Mouse (Mus musculus) thymus, adult 18-20 months (tissue): ENCODE measurements around the gene Grap.
"Not testable (repeated sequence)": the region's sequence is repeated elsewhere in the genome, so short reads cannot be mapped to it uniquely, and the experiment has no call there.

Experiments used
- DNase-seq, 2 experiments: peaks; one replicate each; pipeline ENCODE4 v3.0.0; 2022; ENCODE audit warnings: mixed read lengths in 2 of 2

The Grap gene

DNA sequence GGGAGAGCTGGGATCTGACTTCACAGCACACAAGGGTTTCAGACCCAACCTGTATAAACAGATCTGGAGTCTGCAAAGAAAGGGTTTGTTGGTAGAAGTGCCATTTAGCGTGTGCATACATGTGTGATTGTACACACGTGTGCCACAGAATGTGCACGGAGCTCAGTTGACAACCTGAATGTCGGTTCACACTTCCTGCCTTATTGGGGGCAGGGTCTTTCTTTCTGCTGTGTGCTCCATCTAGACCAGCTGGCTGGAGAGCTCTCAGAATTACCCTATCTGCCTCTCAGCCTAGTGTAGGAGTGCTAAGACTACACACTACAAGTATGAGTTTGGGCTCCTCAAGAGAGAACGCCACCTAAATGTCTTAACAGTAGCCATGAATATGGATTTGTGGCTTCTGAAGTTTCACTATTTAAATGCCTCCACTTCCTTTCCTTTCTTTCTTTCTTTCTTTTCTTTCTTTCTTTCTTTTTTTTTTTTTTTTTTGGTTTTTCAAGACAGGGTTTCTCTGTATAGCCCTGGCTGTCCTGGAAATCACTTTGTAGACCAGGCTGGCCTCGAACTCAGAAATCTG, 13.4 kb upstream of the Grap start:
- no peak for DNase-seq

DNA sequence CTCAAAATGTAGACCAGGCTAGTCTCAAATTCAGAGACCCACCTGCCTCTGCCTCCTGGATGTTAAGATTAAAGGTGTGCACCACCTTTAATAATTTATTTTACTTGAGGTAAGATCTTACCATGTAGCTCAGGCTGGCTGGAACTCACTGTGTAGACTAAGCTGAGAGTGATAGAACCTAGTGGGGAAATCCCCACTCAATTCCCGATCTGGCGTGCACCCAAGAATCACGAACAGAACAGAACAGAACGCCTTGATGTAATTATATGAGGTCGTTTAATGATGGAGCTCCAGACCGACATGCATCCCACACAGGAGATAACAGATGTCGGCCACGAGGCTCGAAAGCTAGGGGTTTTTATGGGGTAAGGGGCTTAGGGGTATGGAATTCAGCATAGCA, 12.5 kb upstream of the Grap start:
- DNase-seq: not testable (repeated sequence)

DNA sequence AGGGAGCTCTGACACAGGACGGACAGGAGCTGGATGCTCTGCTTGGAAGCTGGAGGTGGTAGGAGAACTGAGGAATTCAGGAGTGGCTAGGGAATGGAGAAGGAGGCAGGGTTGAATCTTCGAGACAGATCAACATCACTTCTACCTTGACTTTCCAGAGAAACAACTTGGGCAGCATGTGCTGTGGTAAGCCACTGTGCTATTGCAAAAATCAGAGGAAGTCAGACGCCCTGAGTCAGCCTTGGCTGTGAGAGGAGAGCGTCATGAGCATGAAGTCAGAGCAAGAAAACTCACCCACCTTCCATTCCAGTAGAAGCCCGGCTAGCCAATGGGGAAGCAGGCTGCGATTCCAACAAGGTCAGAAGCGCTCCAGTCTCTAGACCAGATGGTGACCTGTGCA, 11.0 kb upstream of the Grap start:
- no peak for DNase-seq

DNA sequence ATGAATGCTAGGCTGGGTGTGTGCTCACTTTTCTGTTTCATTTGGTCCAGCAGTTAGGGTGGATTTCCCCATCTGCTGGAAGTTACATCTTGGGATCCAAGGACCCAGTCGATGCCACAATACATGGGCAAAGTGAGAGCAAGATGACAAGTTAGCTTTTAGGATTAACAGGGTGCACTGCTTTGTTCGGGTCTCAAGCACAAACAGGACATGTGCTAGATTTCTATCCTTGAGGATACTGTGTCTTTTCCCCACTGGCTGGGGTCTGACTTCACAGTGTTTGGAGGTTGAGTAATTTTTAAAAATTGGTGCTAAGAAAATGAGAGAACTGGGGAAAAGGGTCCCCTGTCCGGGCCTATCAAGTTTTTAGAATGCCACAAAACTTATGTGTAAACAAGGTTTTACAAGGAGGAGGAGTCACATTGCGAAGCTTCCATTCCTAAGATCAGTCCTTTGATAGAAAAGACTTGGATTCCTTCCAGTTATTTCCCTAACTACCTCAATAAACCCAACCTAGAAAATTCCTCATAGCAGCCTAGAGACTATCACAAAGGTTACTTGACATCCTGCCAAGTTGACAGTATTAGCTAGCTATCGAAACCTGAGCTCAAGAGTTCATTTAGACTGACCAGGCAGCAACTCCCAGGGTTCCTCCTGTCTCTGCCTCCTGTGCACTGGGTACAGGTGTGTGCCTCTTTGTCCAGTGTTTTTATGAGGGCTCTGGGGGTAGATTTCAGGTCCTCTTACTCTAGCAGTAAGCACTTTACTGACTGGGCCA, 9.7 kb upstream of the Grap start:
- DNase-seq: no peak

DNA sequence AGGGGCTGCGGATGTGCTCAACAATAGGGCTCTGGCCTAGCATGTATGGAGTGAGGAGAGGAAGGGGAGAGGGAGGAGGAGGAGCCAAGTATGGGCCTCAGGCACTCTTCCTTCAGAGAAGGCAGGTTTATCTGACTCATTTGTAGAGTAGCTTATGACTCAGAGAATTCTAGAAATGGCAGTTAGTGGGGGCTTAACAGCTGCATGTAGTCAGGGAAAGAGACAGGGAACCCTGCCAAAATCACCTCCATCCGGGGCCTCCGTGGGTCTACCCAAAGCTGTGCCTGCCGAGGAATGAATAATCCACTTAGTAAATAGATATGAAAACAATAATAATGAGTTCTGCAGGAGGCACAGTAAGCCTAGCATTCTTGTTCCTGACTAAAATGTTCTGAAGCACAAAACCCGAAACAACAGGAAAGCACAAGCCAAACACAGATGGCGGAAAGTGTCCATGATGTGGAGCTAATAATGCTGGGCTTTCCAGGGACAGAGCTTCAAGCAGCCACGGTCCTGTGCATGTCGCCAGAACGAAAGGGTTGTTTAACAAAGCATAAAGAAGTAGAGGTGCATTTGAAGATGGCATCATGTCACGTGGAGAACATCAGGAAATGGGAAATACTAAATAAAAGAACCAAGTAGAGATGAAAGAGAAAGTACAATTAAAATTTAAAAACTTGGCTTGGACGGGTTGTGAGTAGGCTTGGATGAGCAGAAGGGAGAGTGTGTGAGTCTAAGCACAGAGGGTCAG, 8.3 kb upstream of the Grap start:
- DNase-seq: no peak

DNA sequence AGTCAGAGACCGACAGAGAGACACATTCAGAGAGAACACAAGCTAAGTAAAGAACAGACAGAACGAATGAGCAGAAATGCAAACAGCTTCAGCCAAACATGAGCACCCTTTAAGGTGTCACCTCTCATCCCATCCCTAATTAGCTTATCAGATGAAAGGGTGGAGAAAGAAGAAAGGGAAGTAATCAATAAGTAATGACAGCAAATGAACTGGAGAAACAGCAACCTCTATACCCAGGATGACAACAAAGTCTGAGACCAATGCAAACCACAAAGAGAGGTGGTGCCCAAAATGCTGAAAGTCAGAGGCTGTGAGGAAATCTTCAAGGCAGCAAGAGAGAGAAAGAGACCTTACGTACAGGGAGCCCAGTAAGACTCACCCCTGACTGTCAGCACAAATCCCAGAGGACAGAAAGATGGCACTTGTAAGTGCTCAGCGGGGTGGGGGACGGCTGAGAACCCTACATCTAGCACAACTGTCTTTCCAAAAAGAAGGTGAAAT, 7.7 kb upstream of the Grap start:
- DNase-seq: no peak

DNA sequence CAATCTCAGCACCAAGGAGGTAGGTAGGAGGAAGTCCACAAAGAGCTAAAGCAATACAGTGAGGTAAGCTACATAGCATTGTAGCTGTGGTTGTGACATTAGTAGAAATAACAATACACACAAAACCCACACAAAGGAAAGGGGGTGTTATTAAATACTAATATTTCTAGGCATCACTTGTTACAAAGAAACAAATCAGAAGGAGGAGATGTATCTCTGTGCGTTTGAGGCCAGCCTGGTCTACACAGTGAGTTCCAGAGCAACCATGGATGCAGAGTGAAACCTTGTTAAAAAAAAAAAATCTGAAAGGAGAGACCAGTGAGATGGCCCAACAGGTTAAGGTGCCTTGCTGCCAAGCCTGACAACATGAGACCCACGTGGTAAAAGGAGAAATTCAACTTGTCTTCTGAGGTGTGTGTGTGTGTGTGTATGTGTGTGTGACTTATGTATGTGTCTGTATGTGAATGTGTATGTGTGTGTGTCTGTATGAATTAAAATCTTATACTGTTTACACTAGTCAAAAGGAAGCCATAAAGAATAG, 6.5 kb upstream of the Grap start:
- no peak for DNase-seq

DNA sequence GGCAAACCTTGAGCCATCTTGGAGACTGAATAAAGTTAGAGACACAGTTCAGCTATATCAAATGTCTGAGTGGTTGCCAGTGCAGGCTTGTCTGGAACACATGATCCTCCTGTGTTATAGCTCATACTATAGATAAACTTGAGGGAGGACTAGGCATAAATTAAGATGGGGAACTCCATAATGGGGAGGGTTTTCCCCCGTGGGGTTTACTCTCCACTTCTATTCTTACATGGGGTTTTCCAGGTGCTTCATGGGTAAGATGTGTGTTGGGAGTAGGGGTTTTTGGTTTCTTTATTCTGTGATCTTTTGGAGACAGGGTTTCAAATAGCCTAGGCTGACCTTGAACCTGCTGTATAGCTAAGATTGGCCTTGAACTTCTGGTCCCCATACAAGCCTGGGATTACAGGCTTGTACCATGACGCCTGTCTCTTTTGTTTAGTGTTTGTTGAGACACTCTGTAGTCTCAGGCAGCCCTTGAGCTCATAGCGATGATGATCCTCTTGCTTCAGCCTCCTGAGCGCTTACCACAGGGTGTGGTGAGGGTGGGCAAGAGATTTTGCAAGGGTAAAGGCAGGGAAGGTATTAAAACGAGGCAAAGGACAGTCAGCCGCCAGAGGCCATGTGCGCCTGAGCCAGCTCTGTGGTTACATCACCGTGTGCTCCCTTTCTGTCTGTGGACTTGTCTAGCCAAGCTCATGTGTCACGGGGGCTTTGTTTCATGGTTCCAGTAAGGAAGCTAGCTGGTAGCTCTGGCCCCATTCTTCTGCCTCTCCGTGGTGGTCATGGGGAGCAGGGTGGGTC, 5.8 kb upstream of the Grap start:
- no peak for DNase-seq

DNA sequence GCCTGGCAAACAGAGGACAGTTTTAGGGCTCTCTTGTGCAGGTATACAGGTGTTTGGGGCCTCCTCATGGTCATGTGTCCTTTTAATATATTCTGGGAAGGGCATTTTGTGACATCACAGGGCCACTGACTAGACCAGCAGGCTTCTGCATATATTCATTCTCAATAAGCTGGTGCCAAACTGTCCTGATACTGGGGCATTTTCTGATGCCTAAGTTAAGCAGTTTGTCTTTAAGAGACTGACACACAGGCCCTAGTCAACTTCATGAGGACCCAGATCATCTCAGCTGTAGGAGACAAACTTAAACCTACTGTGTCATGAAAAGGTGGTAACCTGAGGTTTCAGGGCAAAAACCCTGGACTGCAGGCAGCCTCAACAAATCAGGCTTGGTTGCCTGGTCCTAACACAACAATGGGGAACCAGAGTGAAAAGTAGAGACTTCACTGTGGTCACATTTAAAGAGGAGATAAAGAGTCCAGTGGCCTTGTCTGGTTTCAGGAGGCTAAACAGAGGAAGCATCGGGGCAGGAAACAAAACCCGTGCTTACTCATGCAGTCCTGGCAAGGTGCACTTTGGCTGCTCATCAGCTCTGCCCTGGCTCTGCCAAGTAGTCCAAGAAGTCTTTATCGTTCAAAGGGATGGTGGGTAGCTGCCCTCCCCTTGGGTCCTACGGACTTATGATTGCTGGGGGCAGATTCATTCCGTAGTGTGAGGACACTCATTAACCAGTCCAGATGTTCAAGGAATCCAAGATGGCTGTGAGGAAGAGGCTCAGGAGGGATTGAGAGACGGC, 4.9 kb upstream of the Grap start:
- DNase-seq: no peak

DNA sequence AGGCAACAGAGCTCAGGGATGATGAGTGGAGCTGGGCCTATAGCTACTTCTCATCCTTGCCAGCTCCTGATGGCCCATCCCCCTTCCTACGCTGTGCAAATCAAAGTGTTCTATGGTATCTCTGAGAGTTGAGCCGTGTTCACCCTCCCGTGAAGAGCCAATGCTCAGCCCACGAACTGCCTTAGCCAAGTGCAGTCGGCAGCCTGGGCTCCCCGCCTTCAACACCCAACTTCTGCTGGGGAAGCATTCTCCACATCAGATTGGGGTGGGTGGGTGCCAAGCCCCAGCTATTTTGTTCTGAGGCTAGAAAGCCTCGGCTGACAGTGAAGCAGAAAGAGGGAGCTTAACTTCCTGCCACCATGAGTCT, 4.3 kb upstream of the Grap start:
- no peak for DNase-seq

DNA sequence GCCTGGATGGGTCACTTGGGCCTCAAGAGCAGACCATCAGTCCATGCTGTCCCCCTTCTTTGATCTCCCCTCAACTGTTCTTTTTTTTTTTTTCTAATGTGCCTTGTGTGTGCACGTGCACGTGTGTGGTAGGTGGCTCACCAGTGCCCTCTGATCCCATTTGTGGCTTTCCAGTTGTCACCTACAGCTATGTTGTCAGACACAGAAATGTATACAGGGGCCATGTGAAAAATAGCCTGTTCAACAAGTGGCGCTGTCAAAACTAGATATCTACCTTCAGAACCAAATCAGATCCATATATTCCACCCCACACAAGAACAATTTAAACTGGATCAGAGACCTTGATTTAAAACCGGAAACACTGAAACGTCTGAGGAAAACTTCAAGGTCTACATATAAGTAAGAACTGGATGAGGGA, 3.9 kb upstream of the Grap start:
- DNase-seq: no peak

DNA sequence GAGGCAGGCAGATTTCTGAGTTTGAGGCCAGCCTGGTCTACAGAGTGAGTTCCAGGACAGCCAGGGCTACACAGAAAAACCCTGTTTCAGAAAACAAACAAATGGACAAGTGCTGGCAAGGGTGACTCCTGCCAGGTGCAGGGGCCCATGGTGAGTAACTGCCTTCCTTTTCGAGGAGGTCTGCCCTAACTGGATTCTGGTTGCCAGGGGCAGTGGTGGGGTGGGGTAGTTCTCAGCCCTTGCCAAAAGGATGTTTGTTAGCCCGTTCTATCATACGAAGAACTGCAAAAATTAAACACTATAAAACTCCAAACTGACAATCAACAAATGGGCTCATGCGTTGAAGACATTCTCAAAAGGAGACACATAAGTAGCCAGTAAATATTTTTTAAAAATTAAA, 3.4 kb upstream of the Grap start:
- DNase-seq: no peak

DNA sequence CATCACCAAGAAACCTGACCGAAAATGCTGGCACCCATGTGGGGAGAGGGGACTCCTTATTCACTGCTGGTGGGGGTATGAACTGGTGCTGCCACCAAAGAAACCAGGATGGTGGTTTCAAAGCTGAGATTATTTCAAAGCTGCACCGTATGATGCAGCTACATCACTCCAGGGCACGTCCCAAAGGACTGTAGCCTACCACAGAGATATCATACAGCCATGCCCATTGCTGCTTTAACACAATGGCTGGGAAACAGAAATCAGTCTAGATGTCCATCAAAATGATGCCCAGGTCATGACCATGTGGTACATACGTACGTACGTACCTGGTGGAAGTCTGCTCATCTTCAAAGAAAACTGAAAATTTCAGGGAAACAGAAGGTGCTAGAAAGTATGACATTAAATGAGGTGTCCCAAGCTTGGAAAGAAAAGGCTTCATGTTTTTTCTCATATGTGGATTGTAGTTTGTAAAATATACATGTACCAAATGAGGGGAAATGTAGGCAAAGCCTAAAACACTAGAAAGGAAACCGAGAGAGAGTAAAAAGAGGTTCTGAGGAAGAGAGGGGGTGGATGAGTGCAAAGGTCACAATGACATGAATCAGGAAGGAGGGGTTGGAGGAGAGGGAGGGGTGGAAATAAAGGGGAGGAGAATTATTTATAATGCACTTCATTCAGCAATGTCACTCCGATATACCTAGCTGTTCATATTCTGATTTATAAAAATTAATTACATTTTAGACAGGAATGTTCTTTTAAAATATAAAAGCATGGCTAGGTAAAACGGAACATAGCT, 2.4 kb upstream of the Grap start:
- DNase-seq: no peak

DNA sequence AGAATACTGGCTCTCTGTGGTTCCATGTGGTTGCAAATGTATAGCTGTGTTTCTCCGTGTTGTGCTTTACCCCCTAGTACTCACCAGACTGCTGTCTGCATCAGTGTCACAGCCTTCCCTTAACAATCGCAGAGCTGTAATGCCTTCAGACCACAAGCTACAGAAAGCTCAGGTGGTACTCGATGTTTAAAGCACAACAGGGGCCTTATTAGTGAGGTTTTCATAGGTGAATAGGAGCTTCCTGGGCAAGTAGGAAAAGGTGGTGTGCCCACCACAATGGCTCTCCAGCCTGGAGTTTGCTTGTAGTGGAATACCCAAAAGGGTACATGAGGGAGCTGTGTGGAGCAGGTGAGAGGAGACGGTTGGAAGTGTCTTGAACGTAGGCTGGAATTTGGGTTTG, 849 bp upstream of the Grap start:
- DNase-seq: no peak

DNA sequence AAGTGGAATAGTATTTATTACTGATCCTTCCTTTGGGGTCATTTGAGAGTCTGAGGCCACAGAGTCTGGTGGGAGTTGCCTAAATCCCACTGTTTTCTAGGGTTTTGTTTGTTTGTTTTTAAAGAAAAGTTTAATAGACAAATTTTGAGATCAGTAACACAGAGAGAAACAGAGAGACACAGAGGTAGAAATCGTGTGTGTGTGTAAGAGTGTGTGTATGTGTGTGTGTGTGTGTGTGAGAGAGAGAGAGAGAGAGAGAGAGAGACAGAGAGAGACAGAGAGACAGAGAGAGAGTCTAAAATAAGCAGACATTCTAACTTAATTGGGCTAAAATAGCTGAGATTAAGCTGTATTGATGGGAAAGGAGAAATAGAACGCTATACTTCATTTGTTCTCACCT, 503 bp downstream of the Grap start:
- DNase-seq: no peak

DNA sequence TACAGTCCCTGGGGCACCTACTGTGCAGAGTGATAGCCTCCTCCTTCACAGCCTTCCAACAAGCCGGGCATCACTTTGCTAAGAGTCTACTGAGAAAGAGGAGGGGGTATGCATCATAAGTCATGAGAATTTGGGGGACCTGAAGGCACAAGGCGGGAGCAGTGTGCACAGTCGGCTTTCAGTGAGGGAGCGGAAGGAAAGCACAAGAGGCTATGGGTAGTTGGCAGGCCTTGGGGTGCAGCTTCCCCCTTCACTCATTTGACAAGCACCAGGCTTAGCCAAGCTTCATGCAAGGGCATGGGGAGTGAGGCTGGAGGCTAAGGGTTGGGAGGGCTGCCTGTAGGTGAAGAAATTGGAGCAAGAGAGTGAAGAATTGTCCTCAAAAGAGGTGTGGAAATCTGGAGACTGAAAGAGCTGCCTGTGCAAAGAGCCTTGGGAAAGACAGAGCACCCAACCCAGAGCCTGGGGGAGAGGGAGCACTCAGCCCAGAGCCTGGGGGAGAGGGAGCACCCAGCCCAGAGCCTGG, 1.8 kb downstream of the Grap start:
- no peak for DNase-seq

DNA sequence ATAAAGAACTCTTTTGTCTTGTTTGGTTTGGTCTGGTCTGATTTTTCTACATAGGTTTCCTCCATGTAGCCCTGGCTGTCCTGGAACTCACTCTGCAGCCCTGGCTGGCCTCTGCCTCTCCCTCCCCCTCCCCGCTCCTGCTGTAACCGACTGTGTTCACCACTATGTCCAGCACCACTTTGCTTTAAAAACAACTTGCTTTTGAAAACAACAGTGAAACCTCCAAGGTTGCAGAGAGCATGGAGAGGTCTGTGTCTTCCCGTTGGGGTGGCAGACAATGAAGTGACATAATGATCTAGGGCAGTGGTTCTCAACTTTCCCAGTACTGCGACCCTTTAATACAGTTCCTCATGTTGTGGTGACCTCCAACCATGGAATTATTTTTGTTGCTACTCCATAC, 2.6 kb downstream of the Grap start:
- no peak for DNase-seq

DNA sequence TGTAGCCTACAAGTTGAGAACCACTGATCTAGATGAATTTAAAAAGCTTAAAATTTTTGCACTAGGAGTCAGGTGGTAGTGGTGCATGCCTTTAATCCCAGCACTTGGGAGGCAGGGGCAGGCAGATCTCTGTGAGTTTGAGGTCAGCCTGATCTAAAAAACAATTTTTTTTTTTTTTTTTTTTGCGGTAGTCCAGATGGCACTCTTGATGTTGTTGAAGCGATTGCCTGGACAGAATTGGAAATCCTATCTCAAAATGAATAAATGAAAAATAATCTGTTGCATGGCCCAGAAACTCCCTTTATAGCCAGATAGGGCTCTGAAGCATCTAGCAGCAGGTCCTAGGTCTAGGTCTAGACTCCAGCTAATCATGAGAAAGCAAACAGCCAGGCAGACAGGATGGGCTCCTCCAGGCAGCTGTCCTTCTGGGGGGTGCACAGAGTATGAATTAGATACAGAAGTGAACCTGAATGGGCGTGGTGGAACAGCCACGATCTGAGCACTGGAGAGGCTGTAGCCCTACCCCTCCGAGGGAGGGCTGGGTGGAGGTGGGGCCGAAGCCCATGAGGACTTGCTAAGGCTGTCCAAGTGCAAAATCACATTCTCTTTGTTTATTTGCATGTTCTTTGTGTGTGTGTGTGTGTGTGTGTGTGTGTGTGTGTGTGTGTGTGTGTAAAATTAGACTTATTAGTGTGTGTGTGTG, 3.2 kb downstream of the Grap start:
- DNase-seq: no peak

DNA sequence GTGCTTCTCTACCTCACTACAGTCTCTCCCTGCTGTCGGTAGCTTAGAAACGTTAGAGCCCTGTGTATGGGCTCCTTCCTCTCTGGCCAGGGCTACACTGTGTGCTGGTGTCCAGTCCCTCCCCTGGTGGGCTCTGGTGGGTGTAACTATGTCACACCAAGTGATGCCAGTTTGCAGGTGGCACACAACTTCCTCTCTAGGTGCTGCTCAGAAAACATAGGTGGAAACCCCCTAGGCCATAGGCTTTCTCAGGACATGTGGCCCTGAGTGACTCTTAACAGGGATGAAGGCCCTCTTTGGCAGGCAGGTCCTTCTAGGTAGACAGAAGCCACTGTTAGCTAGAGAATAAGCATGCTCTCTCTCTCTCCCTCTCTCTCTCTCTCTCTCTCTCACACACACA, 4.4 kb downstream of the Grap start:
- DNase-seq: no peak

DNA sequence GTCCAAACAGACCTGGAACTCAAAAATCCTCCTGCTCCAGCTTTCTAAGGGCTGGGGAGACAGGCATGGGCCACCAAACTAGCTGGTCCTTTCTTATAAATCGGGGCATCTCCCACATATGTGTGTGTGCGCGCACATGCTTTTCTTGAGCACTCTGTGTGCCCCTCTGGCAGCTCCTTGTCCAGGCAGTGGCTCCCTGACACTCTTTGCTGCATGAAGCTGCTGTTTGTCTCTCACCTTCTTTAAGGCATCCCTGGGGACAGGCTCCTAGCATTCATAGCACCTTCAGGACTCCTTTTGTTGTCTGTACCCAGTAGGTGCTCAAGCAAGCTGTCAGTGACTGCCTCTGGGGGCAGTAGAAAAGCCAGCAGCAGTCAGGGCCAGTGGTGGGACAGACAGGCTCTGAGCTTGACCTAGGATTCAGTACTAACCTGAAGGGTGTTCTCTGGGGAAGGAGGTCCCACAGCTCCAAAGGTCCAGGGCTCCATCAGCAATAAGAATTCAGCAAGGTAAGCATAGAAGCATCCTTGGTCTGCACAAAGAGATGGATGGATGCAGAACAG, 5.4 kb downstream of the Grap start:
- DNase-seq: no peak
